Mouse (Mus musculus): ENCODE results near the gene Rras2.

DNA sequence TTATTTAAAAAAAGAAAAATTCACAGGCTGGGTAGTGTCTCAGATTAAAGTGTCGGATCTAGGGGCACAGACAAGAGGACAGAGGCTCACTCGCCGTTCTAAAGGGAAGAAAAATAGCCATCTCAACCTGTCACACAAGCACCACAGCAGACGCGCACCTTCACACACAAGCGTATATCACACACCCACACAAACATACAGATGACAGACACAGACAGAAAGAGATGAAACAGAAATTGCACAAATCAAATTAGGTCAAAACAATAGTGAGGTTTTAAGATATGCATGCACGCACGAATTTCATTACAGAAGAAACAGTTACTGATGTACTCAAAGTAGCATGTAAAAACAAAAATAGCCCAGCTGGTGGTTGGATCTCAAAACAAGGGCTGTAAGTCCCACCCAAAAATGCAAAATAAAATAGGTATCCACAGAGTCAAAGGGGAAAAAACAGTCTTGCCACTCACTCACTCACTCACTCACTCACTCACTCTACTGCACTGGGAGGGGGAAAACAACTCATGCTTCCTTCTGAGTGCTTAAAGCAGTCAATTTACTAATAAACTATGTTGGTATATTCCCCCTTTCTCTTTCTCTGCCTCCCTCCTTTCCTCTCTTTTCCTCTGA is 23.9 kb downstream of the Rras2 start:
- TF ChIP-seq ZNF384 (IDR thresholded peaks at IDR 0.05; ENCODE audit: low read depth, low read length): no peak
- no peak for TF ChIP-seq HCFC1 (IDR thresholded peaks at IDR 0.05; ENCODE audit: borderline replicate concordance, insufficient read depth, low read length)
- no peak for TF ChIP-seq ZC3H11A (IDR thresholded peaks at IDR 0.05; ENCODE audit: borderline replicate concordance, low read depth, low read length)
